Mouse (Mus musculus): ENCODE data around the gene Imp3. TPM values are rescaled to one million over a fixed set of nuclear protein-coding genes. Genes with fewer than 3 reads are reported as not detected.

Imp3 gene
- 74.3 and 76.9 TPM in 2 replicates for polyA plus RNA-seq (2016; fragmentation: Nextera tagmentation; extraction: Ambion mirVana)

DNA sequence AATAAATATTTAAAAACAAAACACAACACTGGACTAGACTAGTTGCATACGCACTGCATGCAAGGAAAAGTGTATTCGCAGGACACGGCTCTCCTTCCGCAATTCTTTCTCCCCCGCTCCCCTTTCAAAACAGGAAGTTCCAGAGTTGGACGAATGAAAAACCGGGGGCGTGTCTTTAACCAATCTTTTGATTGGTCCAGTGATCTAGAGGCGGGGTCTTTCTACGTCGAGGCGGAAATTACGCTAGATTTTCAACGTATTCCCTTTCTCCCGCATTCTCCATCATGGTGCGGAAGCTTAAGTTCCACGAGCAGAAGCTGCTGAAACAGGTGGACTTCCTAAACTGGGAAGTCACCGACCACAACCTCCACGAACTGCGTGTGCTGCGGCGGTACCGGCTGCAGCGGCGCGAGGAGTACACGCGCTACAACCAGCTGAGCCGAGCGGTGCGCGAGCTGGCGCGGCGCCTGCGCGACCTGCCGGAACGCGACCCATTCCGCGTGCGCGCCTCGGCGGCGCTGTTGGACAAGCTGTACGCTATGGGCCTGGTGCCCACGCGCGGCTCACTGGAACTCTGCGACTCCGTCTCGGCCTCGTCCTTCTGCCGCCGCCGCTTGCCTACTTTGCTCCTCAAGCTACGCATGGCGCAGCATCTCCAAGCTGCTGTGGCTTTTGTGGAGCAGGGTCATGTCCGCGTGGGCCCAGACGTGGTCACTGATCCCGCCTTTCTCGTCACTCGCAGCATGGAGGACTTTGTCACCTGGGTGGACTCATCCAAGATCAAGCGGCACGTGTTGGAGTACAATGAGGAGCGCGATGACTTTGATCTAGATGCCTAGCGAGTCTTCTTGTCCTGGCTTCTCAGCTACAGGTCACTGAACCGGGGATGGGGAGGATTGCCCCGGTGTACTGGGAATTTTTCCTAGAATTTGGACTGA, at the start of gene Imp3:
Imp3 (plus strand) TSS at position 253 of the 938 bp plus-strand sequence.
- peak within 1 kb of the TSS; percentile 88 for H3K4me3 ChIP-seq
- no peaks in the 10 kb centered on the region for H3K27me3 ChIP-seq
- H3K36me3 ChIP-seq = no peaks in the 10 kb centered on the region
- H3K4me1 ChIP-seq = peaks cover 11% of the 10 kb centered on the region
- H3K27ac ChIP-seq = peak within 1 kb of the TSS; percentile 93
- H3K9ac ChIP-seq = peak within 1 kb of the TSS; percentile 85
- no peaks in the 10 kb centered on the region for H3K9me3 ChIP-seq
- peak; percentile 89 for ATAC-seq (ENCODE audit: insufficient number of reproducible peaks, insufficient read depth, low FRiP score, low TSS enrichment)
- peak within 1 kb of the TSS; percentile 88 for H3K4me2 ChIP-seq (replicated peaks)
- WGBS = under 1% methylated on average over 73 of the region's 73 CpGs

DNA sequence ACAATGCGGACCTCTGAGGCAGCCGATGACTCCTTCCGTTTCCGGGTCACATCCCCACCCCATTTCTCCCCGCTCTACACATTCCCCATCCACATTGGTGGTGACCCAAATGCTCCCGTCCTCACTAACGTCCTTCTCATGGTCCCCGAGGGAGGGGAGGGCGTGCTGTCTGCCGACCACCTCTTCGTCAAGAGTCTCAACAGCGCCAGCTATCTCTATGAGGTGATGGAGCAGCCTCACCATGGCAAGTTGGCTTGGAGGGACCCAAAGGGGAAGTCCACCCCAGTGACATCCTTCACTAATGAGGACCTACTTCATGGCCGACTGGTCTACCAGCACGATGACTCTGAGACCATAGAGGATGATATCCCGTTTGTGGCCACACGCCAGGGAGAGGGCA, 49.7 kb upstream of the Imp3 start:
- H3K27ac ChIP-seq = no peak overlapping the region
- no peaks in the 10 kb centered on the region for H3K27me3 ChIP-seq
- peaks cover 23% of the 10 kb centered on the region for H3K36me3 ChIP-seq
- H3K4me3 ChIP-seq = no peak overlapping the region
- H3K9me3 ChIP-seq = no peaks in the 10 kb centered on the region
- 95% methylated on average over 16 of the region's 16 CpGs for WGBS
- H3K9ac ChIP-seq = no peak overlapping the region
- no peak overlapping the region for H3K4me2 ChIP-seq (replicated peaks)
- no peak for ATAC-seq (ENCODE audit: insufficient number of reproducible peaks, insufficient read depth, low FRiP score, low TSS enrichment)
- 0 out of 2 replicates have a peak, but pooled peaks cover 3% of the 10 kb centered on the region for H3K4me1 ChIP-seq

DNA sequence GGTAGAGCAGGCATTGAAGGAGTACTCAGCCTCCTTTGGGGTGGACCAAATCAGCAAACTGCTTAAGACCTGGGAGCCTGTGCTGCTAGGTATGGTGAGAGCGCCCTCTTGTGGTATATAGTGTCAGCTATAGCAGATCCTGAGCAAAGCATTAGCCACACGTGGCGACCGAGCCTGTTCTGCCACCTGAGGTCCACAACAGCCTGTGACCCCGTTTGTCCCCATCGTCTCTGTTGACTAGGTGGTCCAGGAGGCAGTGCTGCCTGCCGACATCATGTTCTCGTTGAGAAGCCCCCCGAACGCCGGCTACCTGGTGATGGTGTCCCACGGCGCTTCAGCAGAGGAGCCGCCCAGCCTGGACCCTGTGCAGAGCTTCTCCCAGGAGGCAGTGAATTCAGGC, 47.5 kb upstream of the Imp3 start:
- peak overlapping the region; percentile 7; the same call in 1 of the 2 replicates for H3K9ac ChIP-seq
- H3K9me3 ChIP-seq = no peaks in the 10 kb centered on the region
- WGBS = 8% methylated on average over 14 of the region's 14 CpGs
- peaks cover 23% of the 10 kb centered on the region for H3K36me3 ChIP-seq
- peaks cover 8% of the 10 kb centered on the region for H3K4me1 ChIP-seq
- no peaks in the 10 kb centered on the region for H3K27me3 ChIP-seq
- peak overlapping the region; percentile 45 for H3K4me2 ChIP-seq (replicated peaks)
- no peak overlapping the region for H3K27ac ChIP-seq
- ATAC-seq (ENCODE audit: insufficient number of reproducible peaks, insufficient read depth, low FRiP score, low TSS enrichment) = no peak
- H3K4me3 ChIP-seq = peak overlapping the region; percentile 15; the same call in 1 of the 2 replicates

DNA sequence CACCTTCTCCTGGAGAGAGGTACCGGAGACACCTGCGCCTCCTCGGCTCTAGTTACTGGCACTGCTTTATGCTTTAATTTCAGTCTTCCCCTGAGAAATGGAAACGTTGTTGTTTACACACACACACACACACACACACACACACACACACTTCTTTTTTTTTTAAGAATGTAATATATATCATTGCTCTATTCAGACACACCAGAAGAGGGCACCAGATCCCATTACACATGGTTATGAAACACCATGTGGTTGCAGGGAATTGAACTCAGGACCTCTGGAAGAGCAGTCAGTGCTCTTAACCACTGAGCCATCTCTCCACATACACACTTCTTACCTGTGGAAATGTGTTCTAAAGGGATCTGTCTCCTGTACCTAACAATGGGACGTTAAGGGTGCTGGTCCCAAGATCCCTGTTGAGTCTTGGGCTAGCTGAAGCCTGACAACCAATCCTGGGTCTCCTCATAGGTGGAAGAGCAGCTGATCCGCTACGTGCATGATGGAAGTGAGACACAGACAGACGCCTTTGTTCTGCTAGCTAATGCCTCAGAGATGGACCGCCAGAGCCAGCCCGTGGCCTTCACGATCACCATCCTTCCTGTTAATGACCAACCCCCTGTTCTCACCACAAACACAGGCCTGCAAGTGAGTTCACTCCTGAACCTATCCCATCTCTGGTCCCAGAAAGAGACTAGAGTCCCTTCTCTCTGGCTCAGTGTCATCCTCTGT, 46.6 kb upstream of the Imp3 start:
- Histone ChIP-seq H3K4me3 (no peak overlapping the region), H3K9ac (no peak overlapping the region), H3K27ac (no peak overlapping the region), H3K9me3 (no peaks in the 10 kb centered on the region), H3K36me3 (peaks cover 23% of the 10 kb centered on the region), H3K4me2 (replicated peaks) (no peak overlapping the region), H3K27me3 (no peaks in the 10 kb centered on the region), H3K4me1 (peaks cover 8% of the 10 kb centered on the region)
- 72% methylated on average over 11 of the region's 11 CpGs for WGBS
- no peak for ATAC-seq (ENCODE audit: insufficient number of reproducible peaks, insufficient read depth, low FRiP score, low TSS enrichment)

DNA sequence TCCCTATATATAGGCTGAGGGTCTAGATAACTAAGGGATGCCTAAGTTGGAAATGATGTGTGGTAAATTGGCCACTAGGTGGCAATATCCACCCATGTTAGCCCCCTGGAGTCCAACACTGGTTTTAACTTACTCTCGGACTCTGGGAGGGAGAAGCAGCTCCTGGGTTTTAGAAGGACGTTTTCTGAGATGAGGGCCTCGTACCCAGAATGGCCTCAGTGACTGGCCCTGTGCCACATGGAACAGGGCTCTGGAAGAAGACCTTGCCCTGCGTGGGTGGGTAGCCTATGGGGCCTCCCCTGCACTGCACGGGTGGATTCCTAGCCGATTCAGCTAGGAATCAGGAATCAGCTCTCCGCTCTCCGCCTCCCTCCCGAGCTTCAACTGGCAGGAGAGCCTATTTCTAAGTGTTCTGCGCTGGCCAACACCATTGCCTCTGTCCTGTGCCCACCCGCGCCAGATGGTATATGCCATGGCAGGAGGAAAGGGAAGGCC, 45.7 kb upstream of the Imp3 start:
- peak; percentile 16; the same call in 1 of the 2 replicates for ATAC-seq (ENCODE audit: insufficient number of reproducible peaks, insufficient read depth, low FRiP score, low TSS enrichment)

DNA sequence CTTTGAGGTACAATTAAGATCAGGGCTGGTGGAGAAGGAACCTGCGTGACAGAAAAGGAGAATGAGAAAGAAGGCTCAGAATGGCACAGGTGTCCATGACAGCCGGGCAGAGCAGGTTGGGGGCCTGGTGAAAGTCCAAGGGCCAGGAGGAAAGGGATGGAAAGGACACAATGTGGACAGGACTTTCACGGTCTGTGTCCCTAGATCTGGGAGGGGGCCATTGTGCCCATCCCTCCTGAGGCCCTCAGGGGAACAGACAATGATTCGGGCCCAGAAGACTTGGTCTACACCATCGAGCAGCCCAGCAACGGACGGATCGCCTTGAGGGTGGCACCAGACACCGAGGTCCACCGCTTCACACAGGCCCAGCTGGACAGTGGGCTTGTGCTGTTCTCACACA, 45.2 kb upstream of the Imp3 start:
- no peak overlapping the region for H3K9ac ChIP-seq

More for the DNA sequence above, 45.7 kb upstream of the Imp3 start:
- Histone ChIP-seq H3K27ac (no peak overlapping the region), H3K9me3 (no peaks in the 10 kb centered on the region), H3K4me1 (peaks cover 8% of the 10 kb centered on the region), H3K36me3 (peaks cover 23% of the 10 kb centered on the region), H3K4me3 (no peak overlapping the region), H3K9ac (no peak overlapping the region), H3K4me2 (replicated peaks) (peak overlapping the region; percentile 33), H3K27me3 (no peaks in the 10 kb centered on the region)
- WGBS = 31% methylated on average over 12 of the region's 12 CpGs

DNA sequence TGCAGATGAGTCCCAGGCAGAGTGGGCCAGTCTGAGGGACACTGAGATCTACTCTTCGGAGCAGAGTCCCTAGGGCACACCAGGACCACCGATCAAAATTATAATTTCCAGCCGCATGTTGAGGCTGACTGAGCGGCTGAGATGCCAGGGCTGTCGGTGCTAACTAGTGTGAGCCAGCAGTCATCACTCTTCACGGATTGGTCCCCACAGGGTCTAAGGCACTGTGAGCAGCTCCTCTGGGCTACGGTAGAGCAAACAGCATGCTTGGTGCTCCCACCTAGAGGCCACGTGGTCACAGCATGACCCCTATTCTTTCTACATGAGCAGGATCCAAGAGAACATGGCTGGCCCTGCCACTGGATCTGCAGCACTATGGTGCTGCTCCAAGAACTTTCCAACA, 44.0 kb upstream of the Imp3 start:
- Histone ChIP-seq H3K27ac (no peak overlapping the region), H3K4me1 (peaks cover 8% of the 10 kb centered on the region), H3K4me3 (no peak overlapping the region), H3K4me2 (replicated peaks) (no peak overlapping the region), H3K36me3 (0 out of 2 replicates have a peak, but pooled peaks cover 8% of the 10 kb centered on the region), H3K27me3 (no peaks in the 10 kb centered on the region), H3K9ac (no peak overlapping the region), H3K9me3 (no peaks in the 10 kb centered on the region)
- ATAC-seq (ENCODE audit: insufficient number of reproducible peaks, insufficient read depth, low FRiP score, low TSS enrichment) = no peak
- WGBS = 62% methylated on average over 8 of the region's 8 CpGs

More for the DNA sequence above, 45.2 kb upstream of the Imp3 start:
- no peak overlapping the region for H3K4me3 ChIP-seq
- peaks cover 17% of the 10 kb centered on the region; the same call in 1 of the 2 replicates for H3K36me3 ChIP-seq
- H3K9me3 ChIP-seq = no peaks in the 10 kb centered on the region
- H3K4me2 ChIP-seq (replicated peaks) = no peak overlapping the region
- no peak overlapping the region for H3K27ac ChIP-seq
- ATAC-seq (ENCODE audit: insufficient number of reproducible peaks, insufficient read depth, low FRiP score, low TSS enrichment) = no peak
- 87% methylated on average over 10 of the region's 10 CpGs for WGBS
- peaks cover 8% of the 10 kb centered on the region for H3K4me1 ChIP-seq
- no peaks in the 10 kb centered on the region for H3K27me3 ChIP-seq

DNA sequence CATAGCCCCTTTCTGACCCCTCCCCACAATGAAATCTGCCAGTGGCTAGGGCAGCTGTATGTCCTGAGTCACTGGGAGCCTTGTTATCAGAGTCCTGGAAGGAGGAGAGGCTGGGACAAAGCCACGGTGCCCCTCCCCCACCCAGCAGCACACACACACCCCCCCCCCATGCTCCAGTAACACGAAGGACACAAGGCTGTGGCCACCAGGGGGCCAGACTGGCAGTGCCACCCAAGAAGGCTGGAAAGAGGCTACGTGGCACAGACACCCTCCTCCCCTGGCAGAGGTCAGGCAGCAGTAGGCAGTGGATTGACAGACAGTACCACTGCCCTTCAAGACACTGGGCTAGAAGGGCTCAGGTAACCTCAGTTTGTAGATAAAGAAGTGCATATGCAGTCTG, 43.3 kb upstream of the Imp3 start:
- H3K4me3 ChIP-seq = no peak overlapping the region
- H3K36me3 ChIP-seq = 0 out of 2 replicates have a peak, but pooled peaks cover 3% of the 10 kb centered on the region
- H3K4me1 ChIP-seq = peaks cover 8% of the 10 kb centered on the region
- no peak for ATAC-seq (ENCODE audit: insufficient number of reproducible peaks, insufficient read depth, low FRiP score, low TSS enrichment)
- no peaks in the 10 kb centered on the region for H3K9me3 ChIP-seq
- 20% methylated on average over 3 of the region's 3 CpGs for WGBS
- H3K4me2 ChIP-seq (replicated peaks) = no peak overlapping the region
- no peaks in the 10 kb centered on the region for H3K27me3 ChIP-seq
- H3K27ac ChIP-seq = no peak overlapping the region
- H3K9ac ChIP-seq = no peak overlapping the region

DNA sequence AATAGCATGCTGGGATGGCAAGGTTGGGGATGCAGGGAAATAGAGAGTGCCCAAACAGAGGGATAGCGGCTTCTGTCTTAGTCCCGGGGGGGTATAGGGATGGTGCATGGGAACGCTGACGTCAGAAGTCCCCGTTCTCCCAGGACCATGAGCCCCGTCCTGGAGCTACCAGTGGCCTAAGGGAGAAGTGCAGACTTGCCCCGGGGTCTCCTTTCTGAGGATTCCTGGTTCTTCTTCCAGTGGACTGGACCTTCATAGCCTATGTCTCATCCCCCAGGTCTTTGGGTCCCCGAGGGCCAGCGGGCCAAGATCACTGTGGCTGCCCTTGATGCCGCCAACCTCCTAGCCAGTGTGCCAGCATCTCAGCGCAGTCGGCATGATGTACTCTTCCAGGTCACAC, 40.5 kb upstream of the Imp3 start:
- Histone ChIP-seq H3K36me3 (no peaks in the 10 kb centered on the region), H3K9me3 (no peaks in the 10 kb centered on the region), H3K9ac (no peak overlapping the region), H3K27ac (no peak overlapping the region), H3K4me1 (peaks cover 17% of the 10 kb centered on the region), H3K4me3 (no peak overlapping the region), H3K27me3 (no peaks in the 10 kb centered on the region), H3K4me2 (replicated peaks) (no peak overlapping the region)
- ATAC-seq (ENCODE audit: insufficient number of reproducible peaks, insufficient read depth, low FRiP score, low TSS enrichment) = no peak
- 90% methylated on average over 12 of the region's 12 CpGs for WGBS

DNA sequence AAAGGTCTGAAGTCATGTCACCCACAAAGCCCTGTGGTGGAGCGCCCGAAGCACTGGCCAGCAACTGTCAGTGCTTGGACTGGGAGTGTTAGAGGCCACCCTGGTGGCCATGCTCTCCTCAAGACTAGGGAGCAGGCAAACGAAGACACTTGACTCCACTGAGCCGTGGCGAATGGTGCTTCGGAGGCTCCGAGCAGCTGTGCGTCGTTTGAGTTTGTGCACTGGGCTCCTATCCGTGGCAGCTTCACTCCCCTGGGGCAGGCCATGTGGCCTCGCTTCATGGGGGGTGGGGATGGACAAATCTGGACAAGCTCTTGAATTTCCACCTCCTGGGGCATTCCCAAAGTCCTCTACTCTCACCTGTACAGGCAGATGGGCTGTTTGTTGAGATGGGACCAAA, 37.9 kb upstream of the Imp3 start:
- ATAC-seq (ENCODE audit: insufficient number of reproducible peaks, insufficient read depth, low FRiP score, low TSS enrichment) = no peak
- no peaks in the 10 kb centered on the region for H3K36me3 ChIP-seq
- WGBS = 60% methylated on average over 11 of the region's 11 CpGs

DNA sequence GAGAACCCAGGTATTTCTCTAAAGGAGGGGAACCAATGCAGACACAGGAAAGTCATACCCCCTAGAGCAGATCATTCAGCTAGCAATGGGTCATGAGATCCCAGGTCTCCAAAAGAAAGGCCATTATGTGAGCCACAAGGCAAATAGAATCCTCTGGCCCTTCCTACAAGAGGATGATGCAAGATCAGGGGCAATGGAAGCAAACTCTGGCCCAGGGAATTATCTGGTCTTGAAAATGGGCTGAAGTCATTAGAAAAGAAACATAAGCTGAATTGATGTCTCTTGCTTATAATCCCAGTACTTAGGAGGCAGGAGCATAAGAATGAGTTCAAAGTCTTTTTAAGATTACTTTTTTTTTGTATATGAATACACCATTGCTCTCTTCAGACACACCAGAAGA, 37.2 kb upstream of the Imp3 start:
- no peak for ATAC-seq (ENCODE audit: insufficient number of reproducible peaks, insufficient read depth, low FRiP score, low TSS enrichment)
- Histone ChIP-seq H3K4me2 (replicated peaks) (no peak overlapping the region), H3K4me1 (peaks cover 9% of the 10 kb centered on the region)

More for the DNA sequence above, 37.9 kb upstream of the Imp3 start:
- no peak overlapping the region for H3K9ac ChIP-seq
- no peaks in the 10 kb centered on the region for H3K27me3 ChIP-seq
- H3K4me1 ChIP-seq = peaks cover 9% of the 10 kb centered on the region
- H3K9me3 ChIP-seq = no peaks in the 10 kb centered on the region
- no peak overlapping the region for H3K4me3 ChIP-seq
- H3K27ac ChIP-seq = no peak overlapping the region
- no peak overlapping the region for H3K4me2 ChIP-seq (replicated peaks)

More for the DNA sequence above, 37.2 kb upstream of the Imp3 start:
- Histone ChIP-seq H3K9ac (no peak overlapping the region), H3K9me3 (no peaks in the 10 kb centered on the region), H3K4me3 (no peak overlapping the region), H3K27me3 (no peaks in the 10 kb centered on the region), H3K27ac (no peak overlapping the region), H3K36me3 (no peaks in the 10 kb centered on the region)
